Mouse (Mus musculus): ENCODE data around the gene Calm2.

Gene Calm2

GRCm38 (mm10) chr17:87391242-87391641 lies 55.5 kb downstream of the Calm2 start:
- peak; percentile 41 for DNase-seq

GRCm38 (mm10) chr17:87387068-87387467 lies 59.7 kb downstream of the Calm2 start:
- peak; percentile 56 for DNase-seq

DNA sequence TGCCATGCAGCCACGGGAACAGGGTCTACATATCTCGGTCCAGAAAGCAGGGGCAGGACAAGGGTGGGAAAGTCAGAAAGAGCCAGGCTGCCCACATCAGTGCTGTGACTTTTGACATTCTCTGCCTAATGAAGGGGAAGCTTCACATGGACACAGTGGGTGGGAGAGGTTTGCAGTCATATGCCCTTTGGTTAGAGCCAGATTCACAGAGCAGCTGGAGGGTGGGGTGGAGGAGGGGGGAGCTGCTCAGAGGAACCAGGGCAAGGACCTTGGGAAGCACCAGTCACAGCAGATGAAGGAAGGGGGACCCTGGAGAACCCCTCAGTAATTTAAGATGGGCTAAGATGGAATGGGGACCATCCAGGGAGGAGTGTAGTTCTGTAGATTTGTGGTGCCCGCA lies 60.9 kb downstream of the Calm2 start:
- DNase-seq = no peak
